Mouse (Mus musculus) brain, embryonic 14.5 days (tissue): ENCODE measurements at regions not wholly inside any gene's neighbourhood (a gene's known extent, or its start where the extent isn't known, plus 50 kb on each side); places are given as distances from the start of the nearest gene placed in this dataset.
"Not testable (repeated sequence)": the region's sequence is repeated elsewhere in the genome, so short reads cannot be mapped to it uniquely, and the experiment has no call there.

Experiments
- DNase-seq: peaks from one replicate; pipeline ENCODE4 v3.0.0-alpha.2; 2011; ENCODE audit warnings: low read depth
- CTCF ChIP-seq: fragments of 200-500 bp; IDR thresholded peaks from 2 replicates; pipeline ENCODE4 v1.5.1; 2012; ENCODE audit warnings: inconsistent platforms, mild to moderate bottlenecking, moderate library complexity, borderline replicate concordance; ENCODE audit not compliant: insufficient read depth, insufficient read length; ENCODE audit errors: extremely low read depth
- POLR2A ChIP-seq: fragments of 200-500 bp; IDR thresholded peaks from 2 replicates; pipeline ENCODE4 v1.6.1; 2012; ENCODE audit warnings: mild to moderate bottlenecking, inconsistent platforms, borderline replicate concordance; ENCODE audit not compliant: poor library complexity, insufficient read depth, insufficient read length, severe bottlenecking; ENCODE audit errors: extremely low read depth

DNA sequence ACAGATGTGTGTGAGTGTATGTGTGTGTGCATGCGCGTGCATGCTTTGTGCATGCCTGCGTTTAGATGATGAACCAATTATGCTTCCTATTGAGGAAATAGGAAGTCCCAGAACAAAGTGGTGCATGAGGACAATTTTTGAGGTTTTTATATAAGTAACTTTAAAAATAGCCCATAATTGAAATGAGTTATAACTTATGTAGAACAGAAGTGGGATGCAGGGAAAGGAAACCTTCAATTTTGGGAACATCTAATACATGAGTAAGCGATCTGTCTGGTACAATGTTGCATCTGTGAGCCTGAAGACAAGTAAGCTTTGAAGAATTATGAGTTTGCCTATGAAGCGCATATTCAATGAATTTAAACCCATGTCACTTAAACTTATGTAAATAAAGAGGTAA lies 145.4 kb upstream of the Edil3 start:
- TF ChIP-seq CTCF (no peak), POLR2A (no peak)
- DNase-seq: no peak

DNA sequence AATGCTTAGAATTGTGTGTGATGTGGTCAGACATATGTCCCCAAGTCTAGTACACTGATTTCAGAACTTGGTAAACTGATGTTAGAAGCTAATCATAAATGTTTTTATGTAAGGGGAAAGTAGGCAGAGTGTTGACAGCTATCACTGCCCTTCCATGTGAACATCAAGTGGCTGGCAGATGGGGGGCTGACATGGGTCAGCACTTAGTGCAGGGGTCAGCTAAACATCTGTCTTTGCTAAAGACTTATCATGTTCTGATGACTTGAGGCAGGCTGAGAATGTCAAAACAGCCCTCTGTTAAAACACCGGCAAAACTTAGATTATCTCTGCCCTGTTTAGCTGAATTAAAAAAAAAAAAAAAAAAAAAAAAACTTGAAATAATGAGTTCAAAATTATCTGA lies 116.7 kb upstream of the Edil3 start:
- TF ChIP-seq CTCF: no peak
- no peak for TF ChIP-seq POLR2A
- DNase-seq: no peak

DNA sequence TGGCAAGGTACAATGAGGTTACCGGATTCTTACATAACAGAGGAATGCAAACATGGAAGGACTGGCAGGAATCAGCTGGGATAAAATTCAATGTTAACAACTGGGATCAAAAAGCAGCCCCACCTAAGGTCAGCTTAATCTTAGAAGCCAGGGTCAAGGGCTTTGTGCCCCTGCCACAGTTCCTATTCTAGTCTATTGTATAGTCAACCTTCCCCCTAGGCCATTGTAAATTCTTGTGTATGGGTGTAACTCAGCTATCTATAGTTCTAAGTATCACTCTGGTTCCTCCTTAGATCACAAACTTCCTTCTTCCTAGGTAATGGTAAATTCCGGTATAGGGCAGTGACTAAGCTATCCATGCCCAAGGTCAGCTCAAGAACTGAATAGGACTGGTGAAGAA lies 91.6 kb upstream of the Edil3 start:
- DNase-seq: not testable (repeated sequence)

DNA sequence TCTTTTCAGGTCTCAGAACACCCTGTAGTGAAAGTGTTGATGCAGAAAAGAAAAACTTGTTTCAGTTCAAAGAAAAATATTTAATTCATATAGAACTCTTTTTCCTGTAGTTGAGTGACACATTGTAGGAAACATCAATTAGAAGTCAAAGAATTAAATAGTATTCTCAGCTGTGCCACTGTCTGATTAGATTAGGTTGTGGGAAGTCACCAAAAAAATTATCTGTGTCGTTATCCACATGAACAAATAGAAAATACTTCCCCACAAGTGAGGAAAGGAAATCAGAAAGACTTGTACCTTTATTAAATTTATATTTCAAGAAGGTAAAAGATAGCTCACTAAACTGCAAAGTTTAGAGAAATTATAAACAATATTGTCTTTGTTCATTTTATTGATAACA lies 71.4 kb upstream of the Edil3 start:
- TF ChIP-seq POLR2A (no peak), CTCF (no peak)
- DNase-seq: no peak
